Mouse (Mus musculus): ENCODE measurements around the gene Dync1h1. TPM values are rescaled to one million over a fixed set of nuclear protein-coding genes. Genes with fewer than 3 reads are reported as not detected.
A peak's percentile ranks its signal among the peaks of the same experiment; 100 is the strongest.

The Dync1h1 gene
- polyA plus RNA-seq, 1 experiment from 2014 or later, result 101 TPM

DNA sequence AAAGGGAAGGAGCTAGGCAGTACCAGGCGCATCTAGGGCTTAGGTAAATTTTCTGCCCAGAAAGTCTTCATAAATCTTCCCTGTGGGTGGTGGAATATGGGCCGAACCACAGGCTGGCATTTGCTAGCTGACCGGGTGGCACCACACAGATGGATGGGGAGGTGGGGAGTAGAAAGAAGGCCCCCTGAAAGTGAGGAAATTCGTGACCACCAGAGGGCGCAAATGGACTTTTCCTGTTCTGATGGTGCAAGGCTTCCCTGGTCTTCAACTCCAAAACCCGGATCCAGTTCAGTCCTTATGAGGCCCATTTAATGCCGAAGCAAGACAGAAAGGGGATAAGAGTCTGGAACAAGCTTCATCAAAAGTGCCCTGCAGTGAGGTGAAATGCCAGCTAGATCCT is 2.7 kb upstream of the Dync1h1 start:
- no peak overlapping the region for H3K4me2 ChIP-seq (ENCODE audit: low read depth)
- peaks cover 11% of the 10 kb centered on the region for H3K4me1 ChIP-seq (ENCODE audit: control insufficient read depth, insufficient read depth, low read length)
- H3K27me3 ChIP-seq (ENCODE audit: control insufficient read depth, insufficient read depth, low read length), result no peaks in the 10 kb centered on the region
- no peaks in the 10 kb centered on the region for H3K9me3 ChIP-seq (ENCODE audit: control insufficient read depth, low read length)
- peak; percentile 82 for DNase-seq (ENCODE audit: low spot score)
- no peaks in the 10 kb centered on the region for H3K36me3 ChIP-seq (ENCODE audit: control insufficient read depth, insufficient read depth, low read length)
- no peak overlapping the region for H3K9ac ChIP-seq (ENCODE audit: low read length)
- no peak overlapping the region for H3K4me3 ChIP-seq (ENCODE audit: low read depth, low read length)
- ATAC-seq (ENCODE audit: insufficient read depth, low FRiP score, low TSS enrichment), result no peak
- WGBS, result 9% methylated on average over 7 of the region's 7 CpGs
- no peak overlapping the region for H3K27ac ChIP-seq (ENCODE audit: low read depth, low read length)

DNA sequence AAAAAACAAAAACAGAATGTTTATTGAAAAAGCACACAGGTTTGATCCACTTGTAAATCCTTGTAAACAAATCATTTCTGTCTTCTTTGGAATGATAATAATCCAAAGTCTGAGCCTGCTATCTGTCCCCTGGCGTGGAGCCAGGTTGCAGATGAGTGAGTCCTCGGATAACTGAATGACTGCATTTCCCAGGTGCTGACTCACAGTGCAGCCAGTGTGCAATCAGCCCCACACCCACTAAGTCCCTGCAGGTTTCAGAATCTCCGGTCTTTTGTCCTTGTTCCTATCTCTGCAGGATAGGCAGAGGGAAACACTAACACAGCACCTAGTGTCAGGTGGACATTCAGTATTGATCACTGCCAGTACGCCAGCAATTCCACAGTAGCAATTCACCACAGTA is 1.5 kb upstream of the Dync1h1 start:
- H3K27me3 ChIP-seq (ENCODE audit: control insufficient read depth, insufficient read depth, low read length), result no peaks in the 10 kb centered on the region
- H3K27ac ChIP-seq (ENCODE audit: low read depth, low read length), result no peak overlapping the region
- H3K36me3 ChIP-seq (ENCODE audit: control insufficient read depth, insufficient read depth, low read length), result no peaks in the 10 kb centered on the region
- 78% methylated on average over 4 of the region's 4 CpGs for WGBS
- H3K9ac ChIP-seq (ENCODE audit: low read length), result no peak overlapping the region
- H3K4me2 ChIP-seq (ENCODE audit: low read depth), result no peak overlapping the region
- H3K9me3 ChIP-seq (ENCODE audit: control insufficient read depth, low read length), result no peaks in the 10 kb centered on the region
- H3K4me1 ChIP-seq (ENCODE audit: control insufficient read depth, insufficient read depth, low read length), result peaks cover 11% of the 10 kb centered on the region
- no peak overlapping the region for H3K4me3 ChIP-seq (ENCODE audit: low read depth, low read length)
- DNase-seq (ENCODE audit: low spot score) (no peak), ATAC-seq (ENCODE audit: insufficient read depth, low FRiP score, low TSS enrichment) (no peak)

DNA sequence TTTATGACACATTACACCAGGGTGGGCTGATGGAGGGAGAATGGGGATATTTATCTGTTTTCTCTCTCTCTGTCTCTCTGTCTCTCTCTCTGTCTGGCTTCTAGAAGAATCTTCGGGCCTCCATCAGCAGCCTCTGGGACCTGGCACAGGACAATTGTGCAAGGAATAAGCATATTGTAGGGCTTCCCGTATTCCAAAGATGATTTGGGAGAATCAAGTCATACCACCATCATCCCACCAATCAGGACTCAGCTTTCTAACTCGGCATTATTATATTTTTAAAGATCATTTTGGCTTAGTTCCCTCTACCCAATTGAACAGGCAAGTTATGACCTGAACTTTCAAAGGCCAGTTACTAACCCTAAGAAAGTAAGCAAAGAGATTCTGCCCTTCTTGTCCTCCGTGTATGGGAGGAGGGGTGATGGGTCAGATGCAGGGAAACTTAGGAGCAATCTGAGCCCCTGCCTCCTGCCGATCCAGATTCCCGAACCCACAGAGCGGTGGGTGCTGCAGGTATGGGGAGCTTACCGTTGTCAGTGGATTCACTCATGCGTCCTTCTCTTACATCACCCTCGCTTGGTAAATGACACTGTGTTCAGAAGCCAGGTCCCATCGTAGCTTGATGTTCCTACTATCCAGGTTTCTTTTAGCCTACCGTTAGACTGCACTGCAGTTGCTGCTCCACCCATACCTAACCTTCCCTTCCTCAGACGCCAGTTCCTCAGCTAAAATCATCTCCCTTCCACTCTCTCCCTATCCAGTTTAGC is 844 bp upstream of the Dync1h1 start:
- H3K4me3 ChIP-seq (ENCODE audit: low read depth, low read length), result peak overlapping the region; percentile 98; the same call in 1 of the 2 replicates
- no peak overlapping the region for H3K27ac ChIP-seq (ENCODE audit: low read depth, low read length)
- H3K9ac ChIP-seq (ENCODE audit: low read length), result peak overlapping the region; percentile 97
- H3K36me3 ChIP-seq (ENCODE audit: control insufficient read depth, insufficient read depth, low read length), result no peaks in the 10 kb centered on the region
- 0 out of 2 replicates have a peak, but pooled peaks have one; percentile 1 for ATAC-seq (ENCODE audit: insufficient read depth, low FRiP score, low TSS enrichment)
- peak overlapping the region; percentile 64 for H3K4me2 ChIP-seq (ENCODE audit: low read depth)
- DNase-seq (ENCODE audit: low spot score), result no peak
- H3K4me1 ChIP-seq (ENCODE audit: control insufficient read depth, insufficient read depth, low read length), result peaks cover 11% of the 10 kb centered on the region
- no peaks in the 10 kb centered on the region for H3K27me3 ChIP-seq (ENCODE audit: control insufficient read depth, insufficient read depth, low read length)
- 58% methylated on average over 13 of the region's 13 CpGs for WGBS
- no peaks in the 10 kb centered on the region for H3K9me3 ChIP-seq (ENCODE audit: control insufficient read depth, low read length)

DNA sequence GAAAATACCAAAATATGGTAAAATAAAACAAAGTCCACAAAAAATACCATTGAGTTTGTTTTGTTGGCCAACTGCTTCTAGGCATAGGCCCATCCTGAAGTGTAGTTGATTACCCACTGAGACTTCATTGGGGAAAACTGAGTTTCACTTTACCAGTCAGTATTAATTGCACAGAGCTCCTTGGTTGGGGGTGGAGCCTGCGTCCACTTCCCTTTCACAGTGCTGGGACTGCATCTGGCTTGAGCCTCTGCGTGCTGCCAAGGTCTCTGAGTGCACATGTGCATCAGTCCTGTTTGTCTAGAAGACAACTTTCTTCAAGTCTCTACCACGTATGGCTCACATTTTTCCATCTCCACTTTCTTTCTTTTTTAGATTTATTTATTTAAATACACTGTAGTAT is 4.9 kb downstream of the Dync1h1 start:
- H3K27me3 ChIP-seq (ENCODE audit: control insufficient read depth, insufficient read depth, low read length), result no peaks in the 10 kb centered on the region
- no peak overlapping the region for H3K9ac ChIP-seq (ENCODE audit: low read length)
- no peak for DNase-seq (ENCODE audit: low spot score)
- H3K27ac ChIP-seq (ENCODE audit: low read depth, low read length), result no peak overlapping the region
- WGBS, result 92% methylated on average over 3 of the region's 3 CpGs
- H3K4me2 ChIP-seq (ENCODE audit: low read depth), result no peak overlapping the region
- no peak overlapping the region for H3K4me3 ChIP-seq (ENCODE audit: low read depth, low read length)
- no peak for ATAC-seq (ENCODE audit: insufficient read depth, low FRiP score, low TSS enrichment)
- no peaks in the 10 kb centered on the region for H3K36me3 ChIP-seq (ENCODE audit: control insufficient read depth, insufficient read depth, low read length)
- H3K4me1 ChIP-seq (ENCODE audit: control insufficient read depth, insufficient read depth, low read length), result peaks cover 11% of the 10 kb centered on the region
- no peaks in the 10 kb centered on the region for H3K9me3 ChIP-seq (ENCODE audit: control insufficient read depth, low read length)

DNA sequence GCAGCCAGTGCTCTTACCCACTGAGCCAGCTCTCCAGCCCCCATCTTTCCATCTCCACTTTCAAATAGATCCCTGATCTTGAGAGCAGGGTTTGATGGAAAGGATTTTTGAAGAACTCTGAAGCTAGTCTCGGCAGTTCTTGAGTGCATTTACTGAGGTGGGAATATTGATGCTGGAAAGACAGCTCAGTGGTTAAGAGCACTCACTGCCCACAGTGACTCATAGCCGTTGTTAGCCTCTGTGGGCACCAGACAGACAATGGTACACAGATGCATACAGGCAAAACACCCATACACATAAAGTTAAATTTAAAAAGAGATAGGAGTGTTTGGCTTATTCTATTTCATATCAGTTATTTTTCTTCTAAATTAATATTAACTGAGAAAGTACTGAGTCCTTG is 5.4 kb downstream of the Dync1h1 start:
- 82% methylated on average over 2 of the region's 2 CpGs for WGBS
- DNase-seq (ENCODE audit: low spot score) (no peak), ATAC-seq (ENCODE audit: insufficient read depth, low FRiP score, low TSS enrichment) (no peak)
- Histone ChIP-seq H3K4me3 (ENCODE audit: low read depth, low read length) (no peak overlapping the region), H3K27ac (ENCODE audit: low read depth, low read length) (no peak overlapping the region), H3K9me3 (ENCODE audit: control insufficient read depth, low read length) (no peaks in the 10 kb centered on the region), H3K4me2 (ENCODE audit: low read depth) (no peak overlapping the region), H3K4me1 (ENCODE audit: control insufficient read depth, insufficient read depth, low read length) (peaks cover 11% of the 10 kb centered on the region), H3K9ac (ENCODE audit: low read length) (no peak overlapping the region), H3K27me3 (ENCODE audit: control insufficient read depth, insufficient read depth, low read length) (no peaks in the 10 kb centered on the region), H3K36me3 (ENCODE audit: control insufficient read depth, insufficient read depth, low read length) (no peaks in the 10 kb centered on the region)

DNA sequence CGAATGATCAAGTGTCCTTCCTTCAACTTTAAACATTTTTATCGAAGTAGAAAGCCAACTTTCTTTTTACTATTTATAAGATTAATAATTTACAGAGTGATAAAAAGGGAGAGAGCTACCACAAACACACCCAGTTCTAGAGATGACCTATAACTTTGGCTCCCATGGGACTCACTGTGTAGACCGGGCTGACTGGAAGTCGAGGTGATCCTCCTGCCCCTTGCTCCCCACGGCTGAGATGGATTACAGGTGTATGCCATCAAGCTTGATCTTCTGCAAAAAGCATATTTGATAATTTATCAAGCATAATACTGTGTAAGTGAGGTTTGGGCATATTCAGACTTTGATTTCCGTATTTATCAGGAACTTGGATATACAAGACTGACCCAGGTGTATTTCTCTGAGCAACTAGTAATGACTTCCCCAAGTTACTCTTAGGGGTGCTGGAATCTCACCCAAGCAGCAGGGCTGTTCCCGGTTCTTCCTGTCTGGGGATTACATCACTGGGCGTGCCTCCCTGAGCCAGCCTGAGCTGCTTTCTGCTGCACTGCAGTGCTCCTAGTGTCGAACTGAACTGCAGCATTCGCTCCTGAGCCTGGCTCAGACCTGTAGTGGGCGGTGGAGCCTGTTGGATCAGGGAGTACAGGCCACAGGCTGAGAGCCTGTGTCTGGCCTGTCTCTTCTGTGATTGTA is 7.4 kb downstream of the Dync1h1 start:
- DNase-seq (ENCODE audit: low spot score), result no peak
- no peak overlapping the region for H3K4me2 ChIP-seq (ENCODE audit: low read depth)

DNA sequence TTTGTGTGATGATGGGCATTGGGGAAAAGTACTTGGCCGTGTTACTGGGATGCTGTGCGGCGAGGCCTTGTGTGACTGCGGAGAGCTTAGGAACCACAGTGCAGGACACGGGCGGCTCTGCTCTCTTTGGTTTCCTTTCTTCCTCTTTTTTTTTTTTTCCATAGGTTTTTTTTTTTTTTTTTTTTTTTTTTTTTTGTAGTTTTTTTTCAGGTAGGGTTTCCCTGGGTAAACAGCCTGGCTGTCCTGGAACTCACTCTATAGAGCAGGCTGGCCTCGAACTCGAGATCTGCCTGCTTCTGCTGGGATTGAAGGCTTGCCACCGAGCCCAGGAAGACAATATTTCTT is 7.9 kb downstream of the Dync1h1 start:
- H3K4me1 ChIP-seq (ENCODE audit: control insufficient read depth, insufficient read depth, low read length), result no peaks in the 10 kb centered on the region
- H3K4me2 ChIP-seq (ENCODE audit: low read depth), result no peak overlapping the region
- WGBS, result 91% methylated on average over 9 of the region's 9 CpGs
- H3K36me3 ChIP-seq (ENCODE audit: control insufficient read depth, insufficient read depth, low read length), result peaks cover 5% of the 10 kb centered on the region
- no peaks in the 10 kb centered on the region for H3K27me3 ChIP-seq (ENCODE audit: control insufficient read depth, insufficient read depth, low read length)
- no peaks in the 10 kb centered on the region for H3K9me3 ChIP-seq (ENCODE audit: control insufficient read depth, low read length)
- no peak overlapping the region for H3K4me3 ChIP-seq (ENCODE audit: low read depth, low read length)
- no peak for DNase-seq (ENCODE audit: low spot score)
- ATAC-seq (ENCODE audit: insufficient read depth, low FRiP score, low TSS enrichment), result no peak
- no peak overlapping the region for H3K9ac ChIP-seq (ENCODE audit: low read length)
- H3K27ac ChIP-seq (ENCODE audit: low read depth, low read length), result no peak overlapping the region

More for the DNA sequence above, 7.4 kb downstream of the Dync1h1 start:
- no peak overlapping the region for H3K4me3 ChIP-seq (ENCODE audit: low read depth, low read length)
- peaks cover 2% of the 10 kb centered on the region for H3K36me3 ChIP-seq (ENCODE audit: control insufficient read depth, insufficient read depth, low read length)
- H3K27me3 ChIP-seq (ENCODE audit: control insufficient read depth, insufficient read depth, low read length), result no peaks in the 10 kb centered on the region
- 77% methylated on average over 11 of the region's 11 CpGs for WGBS
- H3K27ac ChIP-seq (ENCODE audit: low read depth, low read length), result no peak overlapping the region
- H3K9me3 ChIP-seq (ENCODE audit: control insufficient read depth, low read length), result no peaks in the 10 kb centered on the region
- ATAC-seq (ENCODE audit: insufficient read depth, low FRiP score, low TSS enrichment), result no peak
- no peaks in the 10 kb centered on the region for H3K4me1 ChIP-seq (ENCODE audit: control insufficient read depth, insufficient read depth, low read length)
- no peak overlapping the region for H3K9ac ChIP-seq (ENCODE audit: low read length)

DNA sequence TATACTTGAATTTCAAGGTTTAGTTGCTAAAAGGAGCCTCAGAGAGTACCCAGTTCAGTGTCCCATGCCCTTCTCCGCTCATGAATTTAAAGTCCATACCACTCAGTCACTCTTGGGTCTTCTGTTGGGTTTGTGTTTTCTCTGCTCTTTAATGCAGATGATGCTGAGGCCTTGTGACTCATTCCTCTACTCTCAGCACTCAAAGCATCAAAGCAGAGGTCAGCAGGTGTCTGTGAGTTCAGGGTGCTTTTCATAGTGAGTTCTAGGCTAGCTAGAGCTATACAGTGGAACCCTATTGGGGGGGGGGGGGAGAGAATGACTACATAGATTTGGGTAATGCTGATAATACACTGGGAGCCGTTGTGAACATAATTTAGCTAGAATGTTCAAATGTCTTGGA is 9.5 kb downstream of the Dync1h1 start:
- no peak overlapping the region for H3K4me3 ChIP-seq (ENCODE audit: low read depth, low read length)
- no peak overlapping the region for H3K27ac ChIP-seq (ENCODE audit: low read depth, low read length)
- no peak overlapping the region for H3K9ac ChIP-seq (ENCODE audit: low read length)
- peaks cover 16% of the 10 kb centered on the region for H3K36me3 ChIP-seq (ENCODE audit: control insufficient read depth, insufficient read depth, low read length)
- no peaks in the 10 kb centered on the region for H3K9me3 ChIP-seq (ENCODE audit: control insufficient read depth, low read length)
- ATAC-seq (ENCODE audit: insufficient read depth, low FRiP score, low TSS enrichment) (no peak), DNase-seq (ENCODE audit: low spot score) (no peak)
- no peaks in the 10 kb centered on the region for H3K27me3 ChIP-seq (ENCODE audit: control insufficient read depth, insufficient read depth, low read length)
- 97% methylated on average over 2 of the region's 2 CpGs for WGBS
- H3K4me2 ChIP-seq (ENCODE audit: low read depth), result no peak overlapping the region
- no peaks in the 10 kb centered on the region for H3K4me1 ChIP-seq (ENCODE audit: control insufficient read depth, insufficient read depth, low read length)

DNA sequence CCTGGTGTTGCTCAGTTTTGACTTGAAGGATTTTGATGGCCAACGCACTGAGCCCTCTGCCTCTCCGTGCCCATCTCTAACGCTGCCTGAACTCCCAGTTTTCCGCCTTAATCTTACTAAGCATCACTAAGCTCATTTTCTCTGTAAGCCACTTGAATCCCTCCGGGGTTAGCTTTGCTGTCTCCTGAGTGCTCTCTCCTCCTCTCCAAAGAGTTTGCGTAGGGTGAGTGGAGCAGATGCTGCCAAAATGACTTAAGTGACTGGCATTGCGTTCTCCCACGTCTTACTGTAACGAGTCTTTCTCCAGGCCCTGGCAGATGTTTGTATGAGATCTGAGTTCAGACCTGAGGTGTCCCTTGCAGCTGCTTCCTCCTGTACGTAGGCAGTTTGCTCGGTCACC is 28.8 kb downstream of the Dync1h1 start:
- no peak overlapping the region for H3K4me2 ChIP-seq (ENCODE audit: low read depth)
- H3K27me3 ChIP-seq (ENCODE audit: control insufficient read depth, insufficient read depth, low read length), result no peaks in the 10 kb centered on the region
- H3K36me3 ChIP-seq (ENCODE audit: control insufficient read depth, insufficient read depth, low read length), result peaks cover 59% of the 10 kb centered on the region
- H3K27ac ChIP-seq (ENCODE audit: low read depth, low read length), result no peak overlapping the region
- ATAC-seq (ENCODE audit: insufficient read depth, low FRiP score, low TSS enrichment) (no peak), DNase-seq (ENCODE audit: low spot score) (no peak)
- no peaks in the 10 kb centered on the region for H3K9me3 ChIP-seq (ENCODE audit: control insufficient read depth, low read length)
- H3K4me3 ChIP-seq (ENCODE audit: low read depth, low read length), result no peak overlapping the region
- no peak overlapping the region for H3K9ac ChIP-seq (ENCODE audit: low read length)
- no peaks in the 10 kb centered on the region for H3K4me1 ChIP-seq (ENCODE audit: control insufficient read depth, insufficient read depth, low read length)
- WGBS, result 95% methylated on average over 11 of the region's 11 CpGs

Measured in neural tube, embryonic 11.5 days (tissue).